Mouse (Mus musculus) c-Kit-positive CD71-positive TER-119-negative erythroid progenitor cells, embryonic 14.5 days (primary cell): ENCODE data around the gene Rrp9.

Source experiments
- DNase-seq: peaks from one replicate; pipeline ENCODE4 v3.0.0-alpha.2; 2013; ENCODE audit warnings: low read depth

The Rrp9 gene

GRCm38 (mm10) chr9:106475663-106476001 is at the start of gene Rrp9:
Gene Rrp9 (plus strand): TSS chr9:106475963.
- DNase-seq, result no peak

DNA sequence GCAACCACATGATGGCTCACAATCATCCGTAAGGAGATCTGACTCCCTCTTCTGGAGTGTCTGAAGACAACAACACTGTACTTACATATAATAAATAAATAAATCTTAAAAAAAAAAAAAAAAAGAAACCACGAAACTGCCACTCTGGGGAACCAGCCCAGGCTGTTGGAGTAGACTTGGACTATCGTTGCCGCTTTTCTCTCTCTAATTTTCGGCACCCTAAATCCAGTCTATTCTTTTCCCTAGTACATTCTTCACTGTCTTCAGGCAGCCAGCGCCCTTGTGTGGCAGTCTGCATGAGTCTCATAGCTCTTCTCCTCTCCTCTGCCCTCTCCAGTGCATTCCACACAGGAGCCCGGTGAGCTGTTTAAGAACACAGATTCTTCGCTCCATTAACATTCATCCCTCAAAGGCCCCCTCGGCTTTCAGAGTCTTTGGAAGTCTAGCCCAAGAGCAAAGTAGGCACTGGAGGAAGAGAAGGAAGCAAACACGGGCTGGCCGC is 47.0 kb upstream of the Rrp9 start:
- DNase-seq, result no peak

- DNase-seq, result peak; percentile 95
Observed at GRCm38 (mm10) chr9:106429221-106430014, 46.3 kb upstream of the Rrp9 start, which contains the start of gene Rpl29. Gene Rpl29 (plus strand): TSS chr9:106429454.

DNA sequence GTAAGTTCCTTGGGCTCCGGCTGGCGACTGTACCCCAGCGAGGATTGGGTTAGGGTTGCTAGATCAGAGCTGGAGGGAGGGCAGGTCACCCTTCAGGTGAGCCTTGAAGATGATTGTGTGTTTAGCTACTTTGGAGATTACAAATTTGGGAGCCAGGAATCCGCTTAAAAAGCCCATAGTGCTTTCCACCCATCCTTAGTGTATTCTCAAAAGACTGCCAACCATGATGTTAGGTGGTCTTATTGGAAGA is 45.8 kb upstream of the Rrp9 start:
- DNase-seq, result no peak

- no peak for DNase-seq
Observed at GRCm38 (mm10) chr9:106433389-106433788, 42.4 kb upstream of the Rrp9 start.

- DNase-seq, result no peak
Observed at GRCm38 (mm10) chr9:106436566-106436965, 39.2 kb upstream of the Rrp9 start.

GRCm38 (mm10) chr9:106442680-106443079 is 33.1 kb upstream of the Rrp9 start:
- no peak for DNase-seq

- DNase-seq, result no peak
Observed at GRCm38 (mm10) chr9:106444836-106445235, 30.9 kb upstream of the Rrp9 start.

- DNase-seq, result peak; percentile 62
Observed at GRCm38 (mm10) chr9:106447348-106447747, 28.4 kb upstream of the Rrp9 start, which contains the start of the genes Abhd14b and Abhd14a. Gene Abhd14b (plus strand): TSS chr9:106447459. Gene Abhd14a (minus strand): TSS chr9:106447678.

GRCm38 (mm10) chr9:106447951-106448350 is 27.8 kb upstream of the Rrp9 start:
- DNase-seq, result no peak

DNA sequence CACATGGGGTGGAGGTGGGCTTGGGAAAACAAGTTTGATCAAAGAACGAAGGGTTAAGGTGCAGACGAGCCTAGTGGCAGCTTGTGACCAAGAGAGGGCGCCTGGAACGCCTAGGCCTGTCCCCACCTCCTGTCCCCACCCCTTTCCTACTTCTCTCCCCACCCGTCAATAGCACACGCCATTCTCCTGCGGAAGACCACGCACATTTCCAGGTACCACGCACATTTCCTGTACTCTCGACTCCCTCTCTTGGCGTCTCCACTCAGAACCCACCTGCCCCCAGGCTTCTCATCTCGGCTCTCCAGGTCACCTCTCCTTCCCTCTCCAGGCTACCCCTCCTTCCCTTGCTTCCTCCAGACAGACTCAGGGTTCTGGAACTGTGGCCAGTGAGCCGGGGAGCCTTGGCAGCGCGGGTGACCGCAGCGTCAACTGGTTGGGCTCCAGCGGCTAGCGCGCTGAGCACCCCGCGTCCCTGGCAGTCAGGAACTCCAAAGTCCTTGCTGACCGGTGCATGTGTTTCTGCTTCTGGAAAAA is 27.2 kb upstream of the Rrp9 start:
- DNase-seq, result peak; percentile 48

DNA sequence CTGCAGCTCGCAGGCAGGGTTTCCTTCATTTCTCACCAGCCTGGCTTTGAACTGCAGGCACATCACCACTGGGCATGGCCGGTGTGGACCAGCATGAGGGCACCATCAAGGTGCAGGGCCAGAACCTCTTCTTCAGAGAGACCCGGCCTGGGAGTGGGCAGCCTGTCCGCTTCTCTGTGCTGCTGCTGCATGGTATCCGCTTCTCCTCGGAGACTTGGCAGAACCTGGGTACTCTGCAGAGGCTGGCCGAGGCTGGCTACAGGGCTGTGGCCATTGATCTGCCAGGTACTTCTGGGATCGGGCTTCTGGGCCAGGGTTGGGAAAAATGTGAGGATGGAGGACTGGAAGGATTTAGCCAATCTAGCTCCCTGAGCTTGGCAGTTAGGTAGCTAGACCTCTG is 25.8 kb upstream of the Rrp9 start:
- DNase-seq, result no peak

DNA sequence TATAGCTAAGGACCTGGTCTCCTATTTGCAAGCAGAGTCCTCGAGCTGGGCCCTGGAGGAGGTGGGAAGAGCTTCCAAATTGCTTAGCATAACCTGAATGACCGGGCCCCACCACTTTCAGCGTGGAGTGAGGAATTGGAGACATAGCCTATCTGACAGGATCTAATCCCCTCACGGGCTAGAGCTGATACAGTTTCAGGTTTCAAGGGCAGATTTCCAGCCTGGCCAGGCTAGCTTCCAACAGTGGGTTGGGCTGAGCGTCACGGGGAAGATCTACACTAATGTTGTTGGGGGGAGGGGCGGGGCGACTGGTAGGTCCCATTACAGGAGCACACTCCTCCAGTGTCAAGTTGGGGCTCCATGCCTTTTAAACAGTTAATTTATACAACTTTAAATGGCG is 25.1 kb upstream of the Rrp9 start:
- no peak for DNase-seq

DNA sequence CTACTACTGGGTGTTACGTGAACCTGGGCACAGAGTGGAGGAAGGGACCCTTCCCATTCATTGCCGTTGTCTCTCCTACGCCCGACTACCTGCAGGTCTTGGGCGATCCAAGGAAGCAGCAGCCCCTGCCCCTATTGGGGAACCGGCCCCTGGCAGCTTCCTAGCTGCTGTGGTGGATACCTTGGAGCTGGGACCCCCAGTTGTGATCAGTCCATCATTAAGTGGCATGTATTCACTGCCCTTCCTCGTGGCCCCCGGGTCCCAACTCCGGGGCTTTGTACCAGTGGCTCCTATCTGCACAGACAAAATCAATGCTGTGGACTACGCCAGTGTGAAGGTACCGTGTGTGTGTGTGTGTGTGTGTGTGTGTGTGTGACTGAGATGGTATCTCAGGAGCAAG is 24.5 kb upstream of the Rrp9 start:
- DNase-seq, result no peak

GRCm38 (mm10) chr9:106451899-106452298 is 23.9 kb upstream of the Rrp9 start:
- DNase-seq, result no peak

- DNase-seq, result no peak
Observed at GRCm38 (mm10) chr9:106452351-106452750, 23.4 kb upstream of the Rrp9 start.

GRCm38 (mm10) chr9:106452821-106453220 is 22.9 kb upstream of the Rrp9 start:
- DNase-seq, result no peak

DNA sequence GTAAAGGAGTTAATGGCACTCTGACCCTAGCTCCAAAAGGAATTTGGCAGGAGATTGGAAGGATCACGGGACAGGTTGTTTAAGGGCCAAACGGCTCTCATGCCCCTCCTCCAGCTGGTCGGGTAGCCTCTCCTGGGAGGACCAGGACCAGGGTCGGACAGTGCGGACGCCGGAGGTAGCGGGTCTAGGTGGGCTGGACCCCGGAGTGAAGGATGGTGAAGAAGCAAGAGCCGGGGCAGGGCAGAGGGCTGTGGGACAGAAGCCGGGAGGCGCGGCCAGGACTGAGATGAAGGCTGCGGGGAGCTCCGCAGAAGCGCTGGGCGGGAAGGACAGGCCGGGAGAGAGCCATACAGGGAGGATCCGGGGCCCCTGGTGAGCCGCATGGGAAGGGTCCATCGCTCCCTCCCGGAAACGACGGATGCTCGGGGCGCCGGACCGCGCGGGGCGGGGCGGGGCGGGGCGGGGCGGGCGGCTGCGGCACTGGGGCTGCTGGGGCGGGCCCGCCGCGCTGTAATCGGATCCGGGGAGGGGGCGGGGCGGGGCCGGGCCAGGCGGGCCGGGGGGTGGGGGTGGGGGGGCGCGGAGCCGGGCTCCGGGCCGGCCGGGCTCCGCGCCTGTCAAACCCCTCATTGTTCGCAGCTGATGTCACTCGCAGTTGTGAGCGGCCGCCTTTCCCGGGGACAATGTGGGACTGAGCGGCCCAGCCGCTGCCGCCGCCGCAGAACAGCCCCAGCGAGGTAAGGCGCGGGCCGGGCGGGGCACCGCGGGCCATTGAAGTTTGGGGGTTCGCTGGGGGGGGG is 22.3 kb upstream of the Rrp9 start, which contains the start of gene Pcbp4:
Gene Pcbp4 (plus strand): TSS at position 21 of the 800 bp plus-strand sequence.
- DNase-seq, result no peak

- no peak for DNase-seq
Observed at GRCm38 (mm10) chr9:106454071-106454761, 21.5 kb upstream of the Rrp9 start.

DNA sequence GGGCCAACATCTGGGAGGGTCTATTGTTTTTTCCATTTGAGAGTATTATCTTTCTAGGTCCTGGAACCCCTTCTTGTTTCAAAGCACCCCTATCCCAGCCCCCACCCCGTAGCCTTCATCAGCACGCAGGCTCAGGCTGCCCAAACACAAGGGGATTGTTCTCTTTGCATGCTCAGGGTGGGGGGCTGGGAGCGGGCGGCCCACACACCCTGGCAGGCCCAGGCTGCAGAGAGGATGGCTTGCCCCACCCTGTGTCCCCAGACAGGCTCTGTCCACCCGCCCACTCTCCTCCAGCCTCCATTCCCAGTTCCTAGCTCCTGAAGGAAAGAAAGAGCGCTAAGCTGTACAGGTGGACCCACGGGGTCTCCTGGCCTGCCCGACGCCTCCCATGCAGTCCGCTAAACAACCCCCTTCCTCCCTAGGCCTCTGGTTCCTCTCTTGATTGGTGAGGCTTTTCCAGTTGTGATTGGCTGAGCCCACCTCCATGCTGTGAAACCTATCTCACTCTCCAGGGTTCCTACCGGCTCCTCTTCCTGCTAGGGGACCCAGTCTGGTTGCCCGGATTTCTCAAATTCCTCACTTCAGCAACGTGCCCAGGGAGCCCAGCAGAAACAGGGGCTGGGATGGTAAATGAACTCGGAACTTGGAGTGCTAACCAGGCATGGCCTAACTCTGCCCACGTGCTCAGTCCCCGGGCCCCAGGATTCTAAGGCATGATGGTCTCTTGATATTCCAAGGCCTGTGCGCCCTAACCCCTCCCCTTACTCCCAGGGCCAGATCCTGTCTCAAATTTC is 20.7 kb upstream of the Rrp9 start:
- no peak for DNase-seq

DNA sequence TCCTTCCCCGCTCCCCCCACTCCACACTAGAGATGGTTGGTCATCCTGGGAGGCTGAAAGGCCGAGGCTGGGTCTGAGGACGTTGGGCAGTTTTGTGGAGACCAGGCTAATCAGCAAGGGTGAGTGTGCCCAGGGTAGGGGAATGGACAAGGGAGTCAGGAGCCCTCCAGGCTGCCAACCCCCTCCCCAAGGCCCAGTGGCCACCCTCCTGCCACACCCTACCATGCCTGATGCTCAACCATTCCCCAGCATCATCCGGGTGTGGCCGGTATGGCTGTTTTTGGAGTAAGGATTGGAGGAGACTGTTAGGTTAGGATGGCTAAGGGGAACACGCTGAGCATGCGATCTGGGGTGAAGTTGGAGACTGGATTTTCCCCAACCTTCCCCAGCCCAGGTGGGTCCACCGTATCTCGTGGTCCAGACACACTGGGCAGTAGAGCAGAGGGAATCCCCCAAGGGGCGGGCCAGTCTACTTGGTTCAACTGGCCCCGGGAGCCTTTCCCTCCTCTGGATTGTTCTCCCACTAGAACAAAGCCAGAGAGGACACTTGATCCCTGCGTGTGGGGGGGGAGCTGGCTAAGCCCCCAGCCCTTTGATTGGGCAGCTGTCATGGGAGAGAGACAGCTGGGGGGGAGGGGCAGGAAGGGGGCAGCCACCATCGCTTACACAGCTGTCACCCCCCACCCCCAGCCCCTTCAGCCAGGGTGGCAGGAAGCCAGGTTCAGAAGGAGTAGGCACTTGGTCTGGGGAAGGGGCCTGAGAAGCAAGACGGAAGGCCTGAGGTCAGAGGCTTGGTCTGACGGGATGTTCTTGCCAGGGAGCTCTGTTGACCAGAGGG is 19.2 kb upstream of the Rrp9 start:
- DNase-seq, result no peak
